Mouse (Mus musculus) small intestine, adult 2 months (tissue): ENCODE data around the gene Rras.

Experiments
- CTCF ChIP-seq: fragments of 200-500 bp; IDR thresholded peaks from 2 replicates; pipeline ENCODE4 v1.5.1; 2012; ENCODE audit warnings: low read depth, mild to moderate bottlenecking, control low read depth, inconsistent platforms, low read length, moderate library complexity, mixed read lengths; ENCODE audit not compliant: insufficient replicate concordance, insufficient read length; ENCODE audit errors: extremely low read depth
- POLR2A ChIP-seq: fragments of 200-500 bp; IDR thresholded peaks from 2 replicates; pipeline ENCODE4 v1.6.1; 2012; ENCODE audit warnings: low read depth, mild to moderate bottlenecking, control low read depth, inconsistent platforms, low read length, moderate library complexity

DNA sequence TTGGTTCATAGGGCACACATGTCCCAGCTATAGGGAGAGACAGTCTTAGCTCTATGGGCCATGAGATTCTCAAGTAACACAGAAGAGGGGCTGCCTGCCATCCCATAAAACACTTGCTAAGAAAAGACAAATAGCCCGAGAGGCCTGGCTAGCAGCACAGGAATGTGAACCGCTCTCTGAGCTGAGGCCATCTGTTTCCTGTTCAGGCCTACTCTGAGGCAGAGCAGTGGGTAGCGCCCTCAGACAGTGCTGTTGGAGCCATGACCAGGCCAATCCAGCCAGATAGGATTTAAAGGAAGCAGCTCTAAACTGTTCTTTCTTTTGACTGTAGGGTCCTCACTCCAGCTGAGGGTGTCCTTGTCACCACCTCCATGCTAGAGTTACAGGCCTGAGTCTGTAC, 13.2 kb upstream of the Rras start:
- TF ChIP-seq CTCF (no peak), POLR2A (no peak)
